Mouse (Mus musculus): ENCODE results near the gene Ccr9. TPM values are rescaled to one million over a fixed set of nuclear protein-coding genes. Genes with fewer than 3 reads are reported as not detected.

Gene Ccr9
- polyA plus RNA-seq, 1 experiment from 2014 or later: 0.36 TPM

Other genes with a start within 250 kb of the Ccr9 start
- 57.3 and 61.5 TPM in 2 replicates for gene Limd1, start 199.7 kb upstream of the Ccr9 start, polyA plus RNA-seq (2015; fragmentation: Nextera tagmentation; extraction: Ambion mirVana)
- gene Sacm1l, start 148.7 kb upstream of the Ccr9 start, polyA plus RNA-seq (2015; fragmentation: Nextera tagmentation; extraction: Ambion mirVana): 57.9 and 58.1 TPM in 2 replicates
- gene Slc6a20b, start 45.9 kb upstream of the Ccr9 start, polyA plus RNA-seq (2015; fragmentation: Nextera tagmentation; extraction: Ambion mirVana): 0.20 and 0.24 TPM in 2 replicates
- 0.18 and 0.48 TPM in 2 replicates for gene Slc6a20a, start 446 bp downstream of the Ccr9 start, polyA plus RNA-seq (2015; fragmentation: Nextera tagmentation; extraction: Ambion mirVana)
- gene Lztfl1, start 39.3 kb downstream of the Ccr9 start, polyA plus RNA-seq (2015; fragmentation: Nextera tagmentation; extraction: Ambion mirVana): 50.9 and 51.6 TPM in 2 replicates
- 0.43 and 0.75 TPM in 2 replicates for gene Cxcr6, start 128.0 kb downstream of the Ccr9 start, polyA plus RNA-seq (2015; fragmentation: Nextera tagmentation; extraction: Ambion mirVana)
- 14.2 and 15.5 TPM in 2 replicates for gene Fyco1, start 173.5 kb downstream of the Ccr9 start, polyA plus RNA-seq (2015; fragmentation: Nextera tagmentation; extraction: Ambion mirVana)
- gene Xcr1, start 183.6 kb downstream of the Ccr9 start, polyA plus RNA-seq (2015; fragmentation: Nextera tagmentation; extraction: Ambion mirVana): 0.05 TPM in 1 of 2 replicates, not detected in the other